Mouse (Mus musculus) lung, postnatal 0 days (tissue): ENCODE results near the gene Pcbp3.

Experiments used
- CTCF ChIP-seq: IDR thresholded peaks from 2 replicates; pipeline ENCODE4 v1.5.1; 2016; ENCODE audit warnings: antibody characterized with exemption, mild to moderate bottlenecking
- EP300 ChIP-seq: IDR thresholded peaks from 2 replicates; pipeline ENCODE4 v1.6.1; 2016; ENCODE audit warnings: antibody characterized with exemption, mild to moderate bottlenecking, control low read depth

DNA sequence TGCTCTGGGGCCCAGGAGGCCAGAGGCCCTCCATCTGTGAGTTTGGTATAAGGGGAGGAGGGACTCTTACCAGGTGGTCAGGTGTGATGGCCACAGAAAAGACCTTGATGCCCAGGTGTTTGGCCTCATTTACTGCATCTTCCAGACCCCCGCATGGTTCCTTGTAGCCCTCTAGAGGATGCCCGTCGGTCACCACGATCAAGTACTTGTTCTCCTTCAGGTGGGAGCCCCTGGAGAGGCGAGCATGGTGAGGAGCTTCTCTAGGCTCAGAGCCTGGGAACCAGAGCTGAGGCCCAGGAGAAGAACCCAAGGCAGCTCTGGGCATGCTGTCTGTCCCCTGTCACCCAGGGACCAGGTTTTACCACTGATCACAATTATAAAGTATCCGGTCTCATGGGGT is 239.9 kb downstream of the Pcbp3 start:
- no peak for TF ChIP-seq CTCF
- no peak for TF ChIP-seq EP300
